Mouse (Mus musculus): Measurements from ENCODE around the gene Lhfpl2. TPM values are rescaled to one million over a fixed set of nuclear protein-coding genes. Genes with fewer than 3 reads are reported as not detected.

The Lhfpl2 gene
- polyA plus RNA-seq, 1 experiment from 2014 or later = 18.5 TPM

- Histone ChIP-seq H3K27me3 (ENCODE audit: control insufficient read depth, insufficient read depth, low read length) (no peaks in the 10 kb centered on the region), H3K4me2 (no peak overlapping the region), H3K4me3 (ENCODE audit: low read depth, low read length) (no peak overlapping the region), H3K27ac (ENCODE audit: low read depth, low read length) (no peak overlapping the region), H3K9ac (ENCODE audit: low read depth, low read length) (no peak overlapping the region), H3K9me3 (replicated peaks; ENCODE audit: control insufficient read depth, low read length) (no peaks in the 10 kb centered on the region), H3K4me1 (ENCODE audit: control insufficient read depth, insufficient read depth, low read length) (peaks cover 21% of the 10 kb centered on the region; the same call in 1 of the 2 replicates), H3K36me3 (ENCODE audit: control insufficient read depth, insufficient read depth, low read length) (no peaks in the 10 kb centered on the region)
- ATAC-seq (replicated peaks; ENCODE audit: insufficient number of reproducible peaks, low FRiP score, low TSS enrichment) = no peak
- 69% methylated on average over 13 of the region's 13 CpGs for WGBS (ENCODE audit: insufficient replicate concordance)
Observed at GRCm38 (mm10) chr13:94132187-94132995, 74.8 kb downstream of the Lhfpl2 start.

DNA sequence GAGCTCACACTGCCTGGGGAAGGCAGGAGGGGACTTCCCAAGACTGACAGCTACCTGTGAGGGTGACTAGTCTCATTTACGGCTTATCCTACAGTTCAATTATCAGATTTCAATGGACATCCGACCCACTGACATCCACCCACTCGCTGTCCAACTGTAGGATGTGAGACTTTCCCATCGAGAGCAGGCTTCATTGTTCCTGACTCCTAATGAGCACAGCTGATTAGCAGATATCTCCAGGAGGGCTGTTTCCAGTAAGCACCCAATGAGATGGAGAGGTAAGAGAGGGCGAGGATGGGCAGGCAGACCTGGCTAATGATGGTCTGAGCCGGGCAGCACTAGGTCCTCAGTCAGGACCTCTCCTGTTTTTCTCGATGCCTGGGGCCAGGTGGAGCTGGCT lies 77.0 kb downstream of the Lhfpl2 start:
- no peak overlapping the region for H3K27ac ChIP-seq (ENCODE audit: low read depth, low read length)

DNA sequence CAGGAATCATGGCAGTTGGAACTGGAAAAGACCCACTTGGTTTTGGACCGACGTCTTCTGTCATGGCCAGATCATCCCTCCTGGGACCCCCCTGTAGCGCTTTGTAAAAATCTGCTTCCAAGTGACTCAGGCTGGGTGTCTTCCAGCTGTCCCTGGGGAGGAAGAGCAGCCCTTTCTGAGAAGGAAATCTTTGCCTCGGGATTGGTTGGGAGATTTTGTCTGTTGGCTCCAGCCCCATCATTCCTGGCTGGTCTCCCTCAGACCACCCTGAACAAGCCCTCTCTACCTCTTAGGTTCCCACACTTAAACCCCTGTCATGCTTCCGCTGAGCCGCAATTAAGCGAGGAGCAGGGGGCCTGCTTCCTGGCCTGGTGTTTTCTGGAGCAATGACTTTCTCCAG lies 77.6 kb downstream of the Lhfpl2 start:
- 58% methylated on average over 7 of the region's 7 CpGs for WGBS (ENCODE audit: insufficient replicate concordance)
- Histone ChIP-seq H3K27me3 (ENCODE audit: control insufficient read depth, insufficient read depth, low read length) (no peaks in the 10 kb centered on the region), H3K27ac (ENCODE audit: low read depth, low read length) (no peak overlapping the region), H3K9me3 (replicated peaks; ENCODE audit: control insufficient read depth, low read length) (no peaks in the 10 kb centered on the region), H3K4me2 (no peak overlapping the region), H3K9ac (ENCODE audit: low read depth, low read length) (0 out of 2 replicates have a peak overlapping the region, but pooled peaks have one; percentile 29), H3K4me3 (ENCODE audit: low read depth, low read length) (no peak overlapping the region), H3K4me1 (ENCODE audit: control insufficient read depth, insufficient read depth, low read length) (peaks cover 31% of the 10 kb centered on the region), H3K36me3 (ENCODE audit: control insufficient read depth, insufficient read depth, low read length) (no peaks in the 10 kb centered on the region)
- no peak for ATAC-seq (replicated peaks; ENCODE audit: insufficient number of reproducible peaks, low FRiP score, low TSS enrichment)

More for the DNA sequence above, 77.0 kb downstream of the Lhfpl2 start:
- ATAC-seq (replicated peaks; ENCODE audit: insufficient number of reproducible peaks, low FRiP score, low TSS enrichment) = no peak
- WGBS (ENCODE audit: insufficient replicate concordance) = 68% methylated on average over 7 of the region's 7 CpGs
- H3K4me1 ChIP-seq (ENCODE audit: control insufficient read depth, insufficient read depth, low read length) = peaks cover 27% of the 10 kb centered on the region
- no peak overlapping the region for H3K4me2 ChIP-seq
- no peaks in the 10 kb centered on the region for H3K9me3 ChIP-seq (replicated peaks; ENCODE audit: control insufficient read depth, low read length)
- no peaks in the 10 kb centered on the region for H3K36me3 ChIP-seq (ENCODE audit: control insufficient read depth, insufficient read depth, low read length)
- no peak overlapping the region for H3K9ac ChIP-seq (ENCODE audit: low read depth, low read length)
- no peak overlapping the region for H3K4me3 ChIP-seq (ENCODE audit: low read depth, low read length)
- H3K27me3 ChIP-seq (ENCODE audit: control insufficient read depth, insufficient read depth, low read length) = no peaks in the 10 kb centered on the region

DNA sequence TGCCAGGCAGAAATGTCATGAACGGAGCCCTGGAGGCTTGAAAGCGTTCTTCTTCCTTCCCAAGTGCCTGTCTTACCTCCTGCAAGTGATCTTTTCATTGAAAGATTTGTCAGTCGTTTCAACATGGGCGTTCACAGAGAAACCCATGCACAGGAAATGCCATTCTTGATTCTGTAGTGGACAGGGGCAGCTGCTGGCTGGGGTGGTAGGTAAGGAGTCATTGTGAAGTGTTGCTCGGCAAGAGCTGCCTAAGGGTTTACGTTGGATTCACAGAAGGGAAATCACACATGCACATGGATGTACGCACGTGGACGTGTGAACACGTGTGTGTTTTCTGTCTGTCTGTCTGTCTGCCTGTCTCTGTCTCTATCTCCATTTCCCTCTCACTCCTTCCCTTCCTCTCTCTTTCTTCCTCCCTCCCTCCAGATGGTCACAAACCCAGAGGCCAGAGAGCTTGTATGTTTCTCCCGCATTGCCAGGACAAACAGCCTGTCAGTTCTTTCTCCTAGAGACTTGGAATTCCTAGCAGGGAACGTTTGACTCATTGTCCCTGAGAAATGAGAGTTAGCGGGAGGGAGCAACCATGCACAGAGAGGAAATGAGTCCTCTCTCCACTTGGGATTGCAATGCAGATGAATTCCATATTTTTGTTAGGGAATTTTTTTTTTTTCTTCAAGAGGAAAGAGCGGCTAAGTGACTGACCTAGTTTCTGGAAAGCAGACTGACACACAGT lies 82.3 kb downstream of the Lhfpl2 start:
- H3K9ac ChIP-seq (ENCODE audit: low read depth, low read length) = no peak overlapping the region

GRCm38 (mm10) chr13:94140446-94140845 lies 82.8 kb downstream of the Lhfpl2 start:
- no peaks in the 10 kb centered on the region for H3K9me3 ChIP-seq (replicated peaks; ENCODE audit: control insufficient read depth, low read length)
- ATAC-seq (replicated peaks; ENCODE audit: insufficient number of reproducible peaks, low FRiP score, low TSS enrichment) = no peak
- H3K27ac ChIP-seq (ENCODE audit: low read depth, low read length) = no peak overlapping the region
- peaks cover 61% of the 10 kb centered on the region for H3K4me1 ChIP-seq (ENCODE audit: control insufficient read depth, insufficient read depth, low read length)
- no peaks in the 10 kb centered on the region for H3K36me3 ChIP-seq (ENCODE audit: control insufficient read depth, insufficient read depth, low read length)
- H3K4me2 ChIP-seq = no peak overlapping the region
- H3K4me3 ChIP-seq (ENCODE audit: low read depth, low read length) = no peak overlapping the region
- no peak overlapping the region for H3K9ac ChIP-seq (ENCODE audit: low read depth, low read length)
- 73% methylated on average over 4 of the region's 4 CpGs for WGBS (ENCODE audit: insufficient replicate concordance)
- no peaks in the 10 kb centered on the region for H3K27me3 ChIP-seq (ENCODE audit: control insufficient read depth, insufficient read depth, low read length)

More for the DNA sequence above, 82.3 kb downstream of the Lhfpl2 start:
- Histone ChIP-seq H3K9me3 (replicated peaks; ENCODE audit: control insufficient read depth, low read length) (no peaks in the 10 kb centered on the region), H3K36me3 (ENCODE audit: control insufficient read depth, insufficient read depth, low read length) (no peaks in the 10 kb centered on the region), H3K27me3 (ENCODE audit: control insufficient read depth, insufficient read depth, low read length) (no peaks in the 10 kb centered on the region), H3K27ac (ENCODE audit: low read depth, low read length) (peak overlapping the region; percentile 67; the same call in 1 of the 2 replicates), H3K4me3 (ENCODE audit: low read depth, low read length) (no peak overlapping the region), H3K4me1 (ENCODE audit: control insufficient read depth, insufficient read depth, low read length) (peaks cover 66% of the 10 kb centered on the region), H3K4me2 (no peak overlapping the region)
- ATAC-seq (replicated peaks; ENCODE audit: insufficient number of reproducible peaks, low FRiP score, low TSS enrichment) = no peak
- 56% methylated on average over 14 of the region's 14 CpGs for WGBS (ENCODE audit: insufficient replicate concordance)

DNA sequence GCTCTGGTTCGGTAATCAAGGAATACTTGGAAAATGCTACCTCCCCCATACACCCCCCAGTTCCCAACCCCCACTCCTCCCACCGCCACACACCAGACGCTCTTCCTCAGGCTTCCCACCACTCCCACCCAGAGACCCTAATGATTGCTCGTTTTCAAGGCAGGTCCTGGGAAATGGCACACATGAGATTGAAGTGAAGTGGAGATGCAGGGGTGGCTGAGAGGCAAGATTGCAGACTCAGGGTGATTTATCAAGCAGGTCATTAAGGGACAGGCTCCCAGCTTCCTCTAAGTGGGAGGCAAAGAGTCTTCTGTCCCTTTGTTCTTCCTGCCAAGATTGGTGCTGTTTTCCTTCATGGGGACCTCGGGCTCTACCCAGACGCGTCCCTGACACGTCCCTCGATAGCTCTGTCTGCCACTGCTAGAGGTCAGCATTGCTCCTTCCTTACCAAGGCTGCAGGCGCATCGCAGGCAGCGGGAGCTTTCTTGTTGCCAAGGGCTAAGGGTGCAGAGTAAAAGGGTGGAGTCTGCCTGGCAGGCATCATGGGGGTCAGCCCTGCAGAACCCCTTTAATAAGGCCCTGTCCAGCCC lies 85.6 kb downstream of the Lhfpl2 start:
- Histone ChIP-seq H3K27ac (ENCODE audit: low read depth, low read length) (0 out of 2 replicates have a peak overlapping the region, but pooled peaks have one; percentile 5), H3K9ac (ENCODE audit: low read depth, low read length) (no peak overlapping the region), H3K4me3 (ENCODE audit: low read depth, low read length) (no peak overlapping the region), H3K4me2 (peak overlapping the region; percentile 2; the same call in 1 of the 2 replicates), H3K36me3 (ENCODE audit: control insufficient read depth, insufficient read depth, low read length) (no peaks in the 10 kb centered on the region), H3K27me3 (ENCODE audit: control insufficient read depth, insufficient read depth, low read length) (no peaks in the 10 kb centered on the region), H3K4me1 (ENCODE audit: control insufficient read depth, insufficient read depth, low read length) (peaks cover 54% of the 10 kb centered on the region), H3K9me3 (replicated peaks; ENCODE audit: control insufficient read depth, low read length) (no peaks in the 10 kb centered on the region)
- WGBS (ENCODE audit: insufficient replicate concordance) = 11% methylated on average over 12 of the region's 12 CpGs
- 0 out of 2 replicates have a peak, but pooled peaks have one; percentile 48 for ATAC-seq (replicated peaks; ENCODE audit: insufficient number of reproducible peaks, low FRiP score, low TSS enrichment)

DNA sequence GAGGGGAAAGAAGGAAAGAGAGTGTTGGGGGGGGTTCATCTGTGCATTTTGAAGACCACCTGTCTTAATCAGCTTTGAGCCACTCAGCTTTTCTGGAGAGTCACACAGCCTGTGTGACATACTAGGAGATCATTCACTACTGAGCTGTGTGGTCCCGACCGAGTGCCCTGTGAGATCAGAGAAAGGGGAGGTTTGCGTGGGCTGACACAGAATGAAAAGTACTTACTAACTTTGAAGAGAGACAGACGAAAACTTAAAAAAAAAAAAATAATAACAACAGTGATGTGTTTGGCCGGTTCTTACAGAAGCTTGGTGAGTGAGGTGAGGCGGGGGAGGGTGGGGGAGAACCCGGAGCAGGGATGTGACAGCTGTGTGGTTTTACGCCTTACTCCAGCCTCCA lies 86.9 kb downstream of the Lhfpl2 start:
- H3K36me3 ChIP-seq (ENCODE audit: control insufficient read depth, insufficient read depth, low read length) = no peaks in the 10 kb centered on the region
- H3K27me3 ChIP-seq (ENCODE audit: control insufficient read depth, insufficient read depth, low read length) = no peaks in the 10 kb centered on the region
- H3K4me2 ChIP-seq = peak overlapping the region; percentile 1; the same call in 1 of the 2 replicates
- no peak for ATAC-seq (replicated peaks; ENCODE audit: insufficient number of reproducible peaks, low FRiP score, low TSS enrichment)
- WGBS (ENCODE audit: insufficient replicate concordance) = 51% methylated on average over 8 of the region's 8 CpGs
- H3K27ac ChIP-seq (ENCODE audit: low read depth, low read length) = no peak overlapping the region
- no peak overlapping the region for H3K4me3 ChIP-seq (ENCODE audit: low read depth, low read length)
- peaks cover 50% of the 10 kb centered on the region for H3K4me1 ChIP-seq (ENCODE audit: control insufficient read depth, insufficient read depth, low read length)
- H3K9me3 ChIP-seq (replicated peaks; ENCODE audit: control insufficient read depth, low read length) = no peaks in the 10 kb centered on the region
- H3K9ac ChIP-seq (ENCODE audit: low read depth, low read length) = no peak overlapping the region

DNA sequence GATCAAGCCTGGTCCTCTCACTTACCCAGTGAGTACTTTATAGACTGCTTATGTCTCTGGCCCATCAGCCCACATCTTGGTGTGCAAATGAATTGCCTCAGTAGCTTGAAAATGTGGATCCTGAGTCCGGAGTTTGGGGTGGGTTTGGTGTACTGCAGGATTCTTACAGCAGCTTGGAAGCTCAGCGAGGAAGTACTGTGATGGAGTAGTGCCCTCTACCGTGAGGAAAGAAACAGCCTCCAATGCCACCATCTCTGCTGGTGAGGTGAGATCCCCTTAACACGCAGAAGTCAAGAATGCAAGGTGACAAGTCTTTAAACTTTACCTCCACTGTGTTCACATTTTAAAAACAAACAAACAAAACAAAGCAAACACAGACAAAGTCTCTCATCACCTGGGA lies 89.7 kb downstream of the Lhfpl2 start:
- WGBS (ENCODE audit: insufficient replicate concordance) = 29% methylated on average over 4 of the region's 4 CpGs

More for the DNA sequence above, 89.7 kb downstream of the Lhfpl2 start:
- Histone ChIP-seq H3K36me3 (ENCODE audit: control insufficient read depth, insufficient read depth, low read length) (no peaks in the 10 kb centered on the region), H3K9ac (ENCODE audit: low read depth, low read length) (no peak overlapping the region), H3K27me3 (ENCODE audit: control insufficient read depth, insufficient read depth, low read length) (no peaks in the 10 kb centered on the region), H3K4me2 (no peak overlapping the region), H3K4me1 (ENCODE audit: control insufficient read depth, insufficient read depth, low read length) (peaks cover 27% of the 10 kb centered on the region), H3K4me3 (ENCODE audit: low read depth, low read length) (no peak overlapping the region), H3K9me3 (replicated peaks; ENCODE audit: control insufficient read depth, low read length) (no peaks in the 10 kb centered on the region), H3K27ac (ENCODE audit: low read depth, low read length) (no peak overlapping the region)
- no peak for ATAC-seq (replicated peaks; ENCODE audit: insufficient number of reproducible peaks, low FRiP score, low TSS enrichment)
